Mouse (Mus musculus): ENCODE data around the gene Adh4.
"Not testable (repeated sequence)": the region's sequence is repeated elsewhere in the genome, so short reads cannot be mapped to it uniquely, and the experiment has no call there.

Gene Adh4

GRCm38 (mm10) chr3:138442612-138443464 lies 27.6 kb downstream of the Adh4 start, which contains the start of gene Adh5:
TSS of gene Adh5 (plus strand) at chr3:138443093.
- DNase-seq (ENCODE audit: extremely low read depth, low read depth, low spot score), result no peak

GRCm38 (mm10) chr3:138443465-138443771 lies 28.2 kb downstream of the Adh4 start:
- no peak for DNase-seq (ENCODE audit: extremely low read depth, low read depth, low spot score)

- no peak for DNase-seq (ENCODE audit: extremely low read depth, low read depth, low spot score)
Measured at GRCm38 (mm10) chr3:138448077-138448860, 33.0 kb downstream of the Adh4 start.

DNA sequence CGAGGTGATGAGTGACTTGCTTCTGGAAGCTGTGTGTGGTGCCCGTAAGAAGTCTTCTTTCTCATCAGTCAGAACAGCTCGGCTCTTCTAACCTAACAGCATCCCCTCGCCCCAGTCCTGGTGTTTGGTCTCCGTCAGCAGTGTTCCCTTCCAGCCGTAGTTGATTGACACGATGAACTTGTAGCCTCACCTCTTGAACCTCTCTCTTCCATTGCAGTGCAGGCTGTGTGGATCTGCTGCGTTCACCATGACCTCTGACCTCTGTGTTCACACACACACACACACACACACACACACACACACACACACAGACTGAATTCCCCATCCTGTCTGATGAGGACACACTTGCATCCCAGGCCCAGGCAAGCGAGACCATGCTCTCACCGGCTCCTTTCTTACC lies 36.9 kb downstream of the Adh4 start:
- no peak for DNase-seq (ENCODE audit: extremely low read depth, low read depth, low spot score)

GRCm38 (mm10) chr3:138454234-138454633 lies 39.0 kb downstream of the Adh4 start:
- no peak for DNase-seq (ENCODE audit: extremely low read depth, low read depth, low spot score)

DNA sequence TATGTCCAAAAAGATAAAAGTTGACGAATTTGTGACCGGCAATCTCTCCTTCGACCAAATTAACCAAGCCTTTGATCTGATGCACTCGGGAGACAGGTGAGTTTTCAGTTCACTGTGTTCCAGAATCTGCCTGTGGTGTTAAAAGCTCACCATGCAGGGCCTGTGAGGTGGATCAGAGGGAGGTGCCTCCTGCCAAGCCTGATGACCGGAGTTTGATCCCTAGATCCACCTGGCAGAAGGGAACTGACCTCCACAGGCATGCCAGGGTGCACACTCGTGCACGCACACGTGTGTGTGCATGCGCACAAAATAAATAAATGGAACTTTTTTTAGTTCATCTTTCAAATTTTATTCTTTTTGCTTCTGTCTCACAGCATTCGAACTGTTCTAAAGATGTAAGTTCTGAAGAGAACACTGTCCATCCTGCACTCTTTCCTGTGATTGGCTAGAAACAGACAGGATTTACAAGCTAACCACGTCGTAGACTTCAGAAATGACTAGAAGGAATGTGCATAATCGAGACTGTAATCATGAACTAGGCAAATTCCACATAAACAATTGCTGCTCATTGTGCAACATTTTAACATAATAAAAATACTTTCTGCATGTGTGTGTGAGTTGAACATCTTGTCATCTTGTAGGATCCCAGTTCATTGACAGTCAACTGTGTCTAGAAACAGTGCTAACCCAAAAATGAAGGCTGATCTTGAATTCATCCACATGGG lies 39.6 kb downstream of the Adh4 start:
- DNase-seq (ENCODE audit: extremely low read depth, low read depth, low spot score), result no peak

GRCm38 (mm10) chr3:138458441-138458840 lies 43.2 kb downstream of the Adh4 start:
- DNase-seq (ENCODE audit: extremely low read depth, low read depth, low spot score), result no peak

DNA sequence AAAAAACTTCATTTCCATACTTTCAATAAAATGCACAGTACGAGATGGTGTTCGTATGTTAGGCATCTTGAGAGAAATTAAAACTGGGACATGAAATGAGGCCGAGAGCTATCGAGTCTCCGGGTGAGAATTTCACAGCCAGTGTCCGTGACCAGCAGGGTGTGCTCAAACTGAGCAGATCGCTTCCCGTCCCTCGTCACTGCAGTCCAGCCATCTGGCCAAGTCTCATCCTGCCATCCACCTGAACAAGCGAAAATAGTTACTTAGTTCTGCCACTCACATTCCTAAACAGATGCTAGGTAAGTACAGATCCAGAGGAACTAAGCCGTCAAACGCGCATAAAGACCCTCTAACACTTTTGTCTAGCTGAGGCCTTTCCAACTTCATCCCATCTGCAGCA lies 45.0 kb downstream of the Adh4 start:
- DNase-seq (ENCODE audit: extremely low read depth, low read depth, low spot score), result no peak

- no peak for DNase-seq (ENCODE audit: extremely low read depth, low read depth, low spot score)
Measured at GRCm38 (mm10) chr3:138461832-138462231, 46.6 kb downstream of the Adh4 start.

GRCm38 (mm10) chr3:138463137-138463536 lies 47.9 kb downstream of the Adh4 start:
- no peak for DNase-seq (ENCODE audit: extremely low read depth, low read depth, low spot score)

DNA sequence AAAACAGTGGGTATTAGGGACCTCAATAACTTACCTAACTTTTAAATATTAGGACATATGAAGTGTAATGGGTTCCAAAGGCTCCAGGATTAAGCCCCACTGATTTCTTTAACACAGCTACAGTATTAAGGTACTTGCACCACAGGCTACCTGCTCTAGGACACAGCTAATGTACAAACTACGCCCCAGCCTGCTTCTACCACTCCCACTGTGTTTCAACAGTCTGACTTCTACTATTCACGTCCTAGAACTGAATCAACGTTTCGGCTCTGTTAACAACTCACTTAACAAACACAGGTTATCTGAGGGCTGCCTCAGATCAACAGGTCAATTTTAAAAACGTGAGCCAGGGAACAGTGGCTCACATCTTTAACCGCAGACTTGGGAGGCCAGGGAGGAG lies 48.5 kb downstream of the Adh4 start:
- no peak for DNase-seq (ENCODE audit: extremely low read depth, low read depth, low spot score)

DNA sequence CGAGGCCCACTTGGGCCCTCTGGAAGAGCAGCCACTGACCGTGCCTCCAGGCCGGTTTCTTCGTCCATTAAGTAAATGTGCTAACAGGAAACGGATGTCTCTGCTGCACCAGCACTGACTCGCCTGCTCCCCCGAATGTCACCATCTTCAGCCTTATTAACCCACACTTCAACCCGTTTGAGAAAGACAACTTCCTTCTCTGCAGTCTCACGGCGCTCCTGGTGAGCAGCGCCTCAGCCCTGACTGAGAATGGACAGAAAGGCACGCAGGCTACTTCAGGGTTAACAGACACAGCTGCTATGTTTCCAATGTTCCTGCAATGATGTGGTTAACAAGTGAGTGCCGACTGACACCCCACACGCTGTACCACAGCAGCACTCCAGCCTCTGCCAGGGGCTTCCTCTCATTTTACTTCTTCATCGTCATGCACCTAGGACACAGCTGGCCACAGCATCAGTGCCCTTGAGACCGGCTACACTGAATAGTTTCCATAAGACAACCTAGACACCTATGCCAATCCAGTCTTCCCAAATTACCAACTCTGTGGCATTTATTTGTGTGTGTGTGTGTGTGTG lies 49.4 kb downstream of the Adh4 start:
- DNase-seq (ENCODE audit: extremely low read depth, low read depth, low spot score), result no peak

- not testable (repeated sequence) for DNase-seq (ENCODE audit: extremely low read depth, low read depth, low spot score)
Measured at GRCm38 (mm10) chr3:138466656-138467055, 51.4 kb downstream of the Adh4 start.

DNA sequence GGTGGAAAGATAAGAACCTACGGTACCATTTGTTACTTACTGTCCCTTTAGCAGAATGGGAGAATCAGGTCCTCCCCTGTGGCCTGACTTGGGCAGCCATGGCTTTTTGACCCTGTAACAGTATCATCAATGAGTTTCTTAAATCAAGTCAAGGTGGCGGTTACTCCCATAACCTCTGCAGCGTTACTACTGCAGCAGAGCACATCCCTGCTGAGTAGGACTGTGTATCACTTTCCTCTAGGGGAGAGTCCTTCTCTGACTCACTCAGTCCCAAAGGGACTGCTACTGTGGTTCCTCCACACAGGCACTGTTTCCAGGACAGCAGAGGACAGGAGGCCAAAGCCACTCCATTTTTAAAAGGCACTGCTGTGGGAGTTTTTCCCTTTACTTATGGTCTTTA lies 55.8 kb downstream of the Adh4 start:
- no peak for DNase-seq (ENCODE audit: extremely low read depth, low read depth, low spot score)

- DNase-seq (ENCODE audit: extremely low read depth, low read depth, low spot score), result no peak
Measured at GRCm38 (mm10) chr3:138479489-138479888, 64.2 kb downstream of the Adh4 start.
